Mouse (Mus musculus) heart, adult 2 months (tissue): ENCODE measurements at regions not wholly inside any gene's neighbourhood (a gene's known extent, or its start where the extent isn't known, plus 50 kb on each side); places are given as distances from the start of the nearest gene placed in this dataset.

ENCODE experiments used
- CTCF ChIP-seq: fragments of 200-600 bp; IDR thresholded peaks from 2 replicates; pipeline ENCODE4 v1.8.1; 2022; ENCODE audit warnings: antibody characterized with exemption, mild to moderate bottlenecking, moderate library complexity
- POLR2A ChIP-seq: fragments of 200-500 bp; IDR thresholded peaks from 2 replicates; pipeline ENCODE4 v1.6.1; 2011; ENCODE audit warnings: mild to moderate bottlenecking, low read depth, low read length, control low read depth; ENCODE audit not compliant: insufficient read depth

GRCm38 (mm10) chr4:12620059-12620755 is 448.4 kb upstream of the Fam92a start:
- TF ChIP-seq POLR2A = no peak
- TF ChIP-seq CTCF = no peak
